Mouse (Mus musculus): ENCODE results near the gene Fbxl2.

Gene Fbxl2

GRCm38 (mm10) chr9:113977225-113977840, 68.7 kb downstream of the Fbxl2 start:
- in situ Hi-C loops (cut with MboI; ENCODE audit: unreplicated experiment in 2 of 2): loop anchor here (25.0 kb wide), 3 partner anchors 410 to 610 kb away; partner anchors contain the start of gene Crtap (in 1 of the 2)

GRCm38 (mm10) chr9:113976264-113976663, 69.7 kb downstream of the Fbxl2 start:
- in situ Hi-C loops (cut with MboI; ENCODE audit: unreplicated experiment in 2 of 2): loop anchor here (25.0 kb wide), 3 partner anchors 411 to 611 kb away; partner anchors contain the start of gene Crtap (in 1 of the 2)

GRCm38 (mm10) chr9:113975442-113975841, 70.5 kb downstream of the Fbxl2 start:
- in situ Hi-C loops (cut with MboI; ENCODE audit: unreplicated experiment in 2 of 2): loop anchor here (25.0 kb wide), 3 partner anchors 412 to 612 kb away; partner anchors contain the start of gene Crtap (in 1 of the 2)

GRCm38 (mm10) chr9:113974945-113975344, 71.0 kb downstream of the Fbxl2 start:
- in situ Hi-C loops (cut with MboI; ENCODE audit: unreplicated experiment in 2 of 2): loop anchor here (25.0 kb wide), 3 partner anchors 412 to 612 kb away; partner anchors contain the start of gene Crtap (in 1 of the 2)

GRCm38 (mm10) chr9:113973857-113974256, 72.1 kb downstream of the Fbxl2 start:
- in situ Hi-C loops (cut with MboI; ENCODE audit: unreplicated experiment in 2 of 2): no loop called here

- in situ Hi-C loops (cut with MboI; ENCODE audit: unreplicated experiment in 2 of 2): no loop called here
Measured at GRCm38 (mm10) chr9:113971615-113972014, 74.4 kb downstream of the Fbxl2 start.

- in situ Hi-C loops (cut with MboI; ENCODE audit: unreplicated experiment in 2 of 2): no loop called here
Measured at GRCm38 (mm10) chr9:113970041-113970440, 76.0 kb downstream of the Fbxl2 start.

GRCm38 (mm10) chr9:113969399-113969798, 76.6 kb downstream of the Fbxl2 start:
- in situ Hi-C loops (cut with MboI; ENCODE audit: unreplicated experiment in 2 of 2): no loop called here

GRCm38 (mm10) chr9:113968967-113969366, 77.0 kb downstream of the Fbxl2 start:
- in situ Hi-C loops (cut with MboI; ENCODE audit: unreplicated experiment in 2 of 2): no loop called here

- in situ Hi-C loops (cut with MboI; ENCODE audit: unreplicated experiment in 2 of 2): no loop called here
Measured at GRCm38 (mm10) chr9:113966838-113967237, 79.2 kb downstream of the Fbxl2 start.

GRCm38 (mm10) chr9:113964415-113964814, 81.6 kb downstream of the Fbxl2 start:
- in situ Hi-C loops (cut with MboI; ENCODE audit: unreplicated experiment in 2 of 2): no loop called here

GRCm38 (mm10) chr9:113963718-113964117, 82.3 kb downstream of the Fbxl2 start:
- in situ Hi-C loops (cut with MboI; ENCODE audit: unreplicated experiment in 2 of 2): no loop called here

GRCm38 (mm10) chr9:113957777-113958176, 88.2 kb downstream of the Fbxl2 start:
- in situ Hi-C loops (cut with MboI; ENCODE audit: unreplicated experiment in 2 of 2): no loop called here

GRCm38 (mm10) chr9:113947216-113947615, 98.8 kb downstream of the Fbxl2 start:
- in situ Hi-C loops (cut with MboI; ENCODE audit: unreplicated experiment in 2 of 2): loop anchor here in 1 of 2 experiments (10.0 kb wide), 1 partner anchor 448 kb away; the partner anchor contains the start of gene Crtap

GRCm38 (mm10) chr9:113943372-113943771, 102.6 kb downstream of the Fbxl2 start:
- in situ Hi-C loops (cut with MboI; ENCODE audit: unreplicated experiment in 2 of 2): loop anchor here in 1 of 2 experiments (10.0 kb wide), 1 partner anchor 451 kb away; the partner anchor contains the start of gene Crtap

GRCm38 (mm10) chr9:113941103-113941805, 104.7 kb downstream of the Fbxl2 start:
- in situ Hi-C loops (cut with MboI; ENCODE audit: unreplicated experiment in 2 of 2): loop anchor here in 1 of 2 experiments (10.0 kb wide), 1 partner anchor 454 kb away; the partner anchor contains the start of gene Crtap

GRCm38 (mm10) chr9:113939063-113939850, 106.7 kb downstream of the Fbxl2 start:
- in situ Hi-C loops (cut with MboI; ENCODE audit: unreplicated experiment in 2 of 2): no loop called here

GRCm38 (mm10) chr9:113935638-113936037, 110.4 kb downstream of the Fbxl2 start:
- in situ Hi-C loops (cut with MboI; ENCODE audit: unreplicated experiment in 2 of 2): no loop called here

GRCm38 (mm10) chr9:113932501-113932900, 113.5 kb downstream of the Fbxl2 start:
- in situ Hi-C loops (cut with MboI; ENCODE audit: unreplicated experiment in 2 of 2): no loop called here

- in situ Hi-C loops (cut with MboI; ENCODE audit: unreplicated experiment in 2 of 2): no loop called here
Measured at GRCm38 (mm10) chr9:113932100-113932470, 113.9 kb downstream of the Fbxl2 start.

All from v-Abl transformed pro-B cells (cell line).